Mouse (Mus musculus) neural tube, embryonic 11.5 days (tissue): ENCODE data around the gene Creb3. TPM values are rescaled to one million over a fixed set of nuclear protein-coding genes. Genes with fewer than 3 reads are reported as not detected.

Experiments used
- ATAC-seq: fragments of 200-750 bp; cut with Nextera tagmentation; 2 replicates; pipeline ENCODE4 v1.8.0; 2017; ENCODE audit warnings: moderate number of reproducible peaks, mild to moderate bottlenecking, moderate TSS enrichment, moderate library complexity; ENCODE audit not compliant: insufficient read depth, low FRiP score, low TSS enrichment
- DNase-seq: peaks from one replicate; pipeline ENCODE4 v3.0.0-alpha.2; 2015; ENCODE audit warnings: low spot score
- H3K27ac ChIP-seq: fragments of 300-500 bp; sonication (generic); 2 replicates; pipeline ENCODE4 v1.5.1; 2014; ENCODE audit warnings: low read depth, mild to moderate bottlenecking, low read length
- H3K27me3 ChIP-seq: fragments of 300-500 bp; sonication (generic); 2 replicates; pipeline ENCODE4 v1.6.1; 2014; ENCODE audit warnings: mild to moderate bottlenecking, low read length, mixed read lengths; ENCODE audit not compliant: control insufficient read depth, insufficient read depth
- H3K36me3 ChIP-seq: fragments of 300-500 bp; sonication (generic); 2 replicates; pipeline ENCODE4 v1.6.1; 2014; ENCODE audit warnings: mild to moderate bottlenecking, low read length, moderate library complexity, mixed read lengths; ENCODE audit not compliant: control insufficient read depth, insufficient read depth
- H3K4me1 ChIP-seq: fragments of 300-500 bp; sonication (generic); 2 replicates; pipeline ENCODE4 v1.6.1; 2014; ENCODE audit warnings: low read length, mixed read lengths; ENCODE audit not compliant: control insufficient read depth, insufficient read depth
- H3K4me2 ChIP-seq: fragments of 300-500 bp; sonication (generic); 2 replicates; pipeline ENCODE4 v1.6.1; 2014; ENCODE audit warnings: low read depth, mild to moderate bottlenecking, moderate library complexity
- H3K4me3 ChIP-seq: fragments of 300-500 bp; sonication (generic); 2 replicates; pipeline ENCODE4 v1.5.1; 2014; ENCODE audit warnings: low read depth, low read length
- H3K9ac ChIP-seq: fragments of 300-500 bp; sonication (generic); 2 replicates; pipeline ENCODE4 v1.6.1; 2014; ENCODE audit warnings: mild to moderate bottlenecking, low read length
- H3K9me3 ChIP-seq: fragments of 300-500 bp; sonication (generic); 2 replicates; pipeline ENCODE4 v1.6.1; 2016; ENCODE audit warnings: low read length; ENCODE audit not compliant: control insufficient read depth
- WGBS: fragments of 180-500 bp; shearing (Covaris S2); extraction: QIAGEN DNeasy Blood & Tissue Kit; methylation state at CpG from one replicate; pipeline ENCODE4 v1.1.7; 2014; 5-methylcytosine and 5-hydroxymethylcytosine counted together
- polyA plus RNA-seq: library from polyadenylated mRNA; unstranded; fragments of >200 nt; fragmentation: Nextera tagmentation; extraction: Ambion mirVana; gene quantifications from 2 replicates; pipeline ENCODE4 v1.2.1, GENCODE M21; 2014

Gene Creb3
- polyA plus RNA-seq, 1 experiment from 2014 or later: 62.5 TPM

- WGBS: 81% methylated on average over 9 of the region's 9 CpGs
- ATAC-seq: no peak
- H3K9ac ChIP-seq: no peak overlapping the region
Observed at GRCm38 (mm10) chr4:43528487-43528886, 33.6 kb upstream of the Creb3 start.

GRCm38 (mm10) chr4:43530081-43530501 is 32.0 kb upstream of the Creb3 start:
- Histone ChIP-seq H3K27ac (no peak overlapping the region), H3K27me3 (peaks cover 6% of the 10 kb centered on the region), H3K4me1 (no peaks in the 10 kb centered on the region), H3K4me3 (no peak overlapping the region), H3K36me3 (peaks cover 26% of the 10 kb centered on the region), H3K9ac (no peak overlapping the region), H3K9me3 (no peaks in the 10 kb centered on the region), H3K4me2 (no peak overlapping the region)
- WGBS: 77% methylated on average over 8 of the region's 8 CpGs
- ATAC-seq (no peak), DNase-seq (no peak)

More at GRCm38 (mm10) chr4:43528487-43528886, 33.6 kb upstream of the Creb3 start:
- H3K4me2 ChIP-seq: no peak overlapping the region
- H3K36me3 ChIP-seq: peaks cover 15% of the 10 kb centered on the region
- peaks cover 20% of the 10 kb centered on the region for H3K27me3 ChIP-seq
- no peaks in the 10 kb centered on the region for H3K9me3 ChIP-seq
- no peak for DNase-seq
- H3K4me3 ChIP-seq: no peak overlapping the region
- H3K4me1 ChIP-seq: no peaks in the 10 kb centered on the region
- no peak overlapping the region for H3K27ac ChIP-seq

- Histone ChIP-seq H3K4me3 (no peak overlapping the region), H3K4me2 (no peak overlapping the region), H3K27ac (no peak overlapping the region), H3K9me3 (no peaks in the 10 kb centered on the region), H3K4me1 (no peaks in the 10 kb centered on the region), H3K27me3 (peaks cover 1% of the 10 kb centered on the region), H3K9ac (no peak overlapping the region), H3K36me3 (peaks cover 30% of the 10 kb centered on the region)
- DNase-seq (peak; percentile 60), ATAC-seq (no peak)
- 30% methylated on average over 7 of the region's 7 CpGs for WGBS
Observed at GRCm38 (mm10) chr4:43530581-43530980, 31.6 kb upstream of the Creb3 start.

GRCm38 (mm10) chr4:43533270-43533669 is 28.9 kb upstream of the Creb3 start:
- Histone ChIP-seq H3K27me3 (no peaks in the 10 kb centered on the region), H3K4me1 (no peaks in the 10 kb centered on the region), H3K27ac (no peak overlapping the region), H3K9ac (no peak overlapping the region), H3K36me3 (peaks cover 47% of the 10 kb centered on the region), H3K9me3 (no peaks in the 10 kb centered on the region), H3K4me3 (no peak overlapping the region), H3K4me2 (no peak overlapping the region)
- ATAC-seq: no peak
- WGBS: 87% methylated on average over 9 of the region's 9 CpGs
- no peak for DNase-seq

- WGBS: 96% methylated on average over 8 of the region's 8 CpGs
Observed at GRCm38 (mm10) chr4:43535628-43536027, 26.5 kb upstream of the Creb3 start.

GRCm38 (mm10) chr4:43536031-43536430 is 26.1 kb upstream of the Creb3 start:
- no peaks in the 10 kb centered on the region for H3K9me3 ChIP-seq
- H3K27me3 ChIP-seq: no peaks in the 10 kb centered on the region
- ATAC-seq: no peak
- no peak overlapping the region for H3K9ac ChIP-seq
- H3K4me2 ChIP-seq: no peak overlapping the region
- H3K4me3 ChIP-seq: no peak overlapping the region
- H3K27ac ChIP-seq: no peak overlapping the region
- DNase-seq: no peak
- no peaks in the 10 kb centered on the region for H3K4me1 ChIP-seq
- peaks cover 58% of the 10 kb centered on the region for H3K36me3 ChIP-seq
- 95% methylated on average over 9 of the region's 9 CpGs for WGBS

More at GRCm38 (mm10) chr4:43535628-43536027, 26.5 kb upstream of the Creb3 start:
- ATAC-seq: no peak
- peaks cover 58% of the 10 kb centered on the region for H3K36me3 ChIP-seq
- no peak for DNase-seq
- no peak overlapping the region for H3K9ac ChIP-seq
- H3K4me3 ChIP-seq: no peak overlapping the region
- H3K27me3 ChIP-seq: no peaks in the 10 kb centered on the region
- H3K4me1 ChIP-seq: no peaks in the 10 kb centered on the region
- H3K27ac ChIP-seq: no peak overlapping the region
- H3K9me3 ChIP-seq: no peaks in the 10 kb centered on the region
- H3K4me2 ChIP-seq: no peak overlapping the region

GRCm38 (mm10) chr4:43542044-43542443 is 20.1 kb upstream of the Creb3 start:
- DNase-seq (no peak), ATAC-seq (no peak)
- 93% methylated on average over 3 of the region's 3 CpGs for WGBS
- no peaks in the 10 kb centered on the region for H3K27me3 ChIP-seq
- no peak overlapping the region for H3K27ac ChIP-seq
- H3K9ac ChIP-seq: no peak overlapping the region
- no peaks in the 10 kb centered on the region for H3K4me1 ChIP-seq
- H3K36me3 ChIP-seq: peaks cover 51% of the 10 kb centered on the region
- H3K4me3 ChIP-seq: no peak overlapping the region
- H3K4me2 ChIP-seq: no peak overlapping the region
- H3K9me3 ChIP-seq: no peaks in the 10 kb centered on the region

GRCm38 (mm10) chr4:43546375-43547047 is 15.6 kb upstream of the Creb3 start:
- Histone ChIP-seq H3K4me2 (no peak overlapping the region), H3K36me3 (peaks cover 53% of the 10 kb centered on the region), H3K27ac (no peak overlapping the region), H3K4me3 (no peak overlapping the region), H3K27me3 (no peaks in the 10 kb centered on the region), H3K4me1 (no peaks in the 10 kb centered on the region), H3K9me3 (no peaks in the 10 kb centered on the region), H3K9ac (no peak overlapping the region)
- WGBS: 93% methylated on average over 12 of the region's 12 CpGs
- ATAC-seq (no peak), DNase-seq (no peak)

GRCm38 (mm10) chr4:43547160-43547559 is 15.0 kb upstream of the Creb3 start:
- Histone ChIP-seq H3K4me2 (no peak overlapping the region), H3K27ac (no peak overlapping the region), H3K4me1 (no peaks in the 10 kb centered on the region), H3K4me3 (no peak overlapping the region), H3K9ac (no peak overlapping the region), H3K9me3 (no peaks in the 10 kb centered on the region; the same call in 1 of the 2 replicates), H3K36me3 (peaks cover 55% of the 10 kb centered on the region), H3K27me3 (no peaks in the 10 kb centered on the region)
- DNase-seq: no peak
- no peak for ATAC-seq
- 95% methylated on average over 8 of the region's 8 CpGs for WGBS
